Mouse (Mus musculus) intestine, postnatal 0 days (tissue): Measurements from ENCODE around the gene Echdc3. TPM values are rescaled to one million over a fixed set of nuclear protein-coding genes. Genes with fewer than 3 reads are reported as not detected.

Experiments used
- ATAC-seq: fragments of 200-750 bp; cut with Nextera tagmentation; 2 replicates; pipeline ENCODE4 v1.8.0; 2017; ENCODE audit warnings: mild to moderate bottlenecking, moderate TSS enrichment, moderate library complexity
- H3K27ac ChIP-seq: fragments of 300-500 bp; sonication (generic); 2 replicates; pipeline ENCODE4 v1.5.1; 2014; ENCODE audit warnings: mild to moderate bottlenecking, low read depth, low read length, moderate library complexity
- H3K27me3 ChIP-seq: fragments of 300-500 bp; sonication (generic); replicated peaks from 2 replicates; pipeline ENCODE4 v1.6.1; 2014; ENCODE audit warnings: low read length, mixed read lengths; ENCODE audit not compliant: control insufficient read depth, insufficient read depth
- H3K36me3 ChIP-seq: fragments of 300-500 bp; sonication (generic); 2 replicates; pipeline ENCODE4 v1.6.1; 2014; ENCODE audit warnings: mild to moderate bottlenecking, moderate library complexity; ENCODE audit not compliant: control insufficient read depth, insufficient read depth
- H3K4me1 ChIP-seq: fragments of 300-500 bp; sonication (generic); replicated peaks from 2 replicates; pipeline ENCODE4 v1.6.1; 2014; ENCODE audit warnings: antibody characterized with exemption, low read length, mixed read lengths; ENCODE audit not compliant: control insufficient read depth, insufficient read depth
- H3K4me2 ChIP-seq: fragments of 300-500 bp; sonication (generic); replicated peaks from 2 replicates; pipeline ENCODE4 v1.6.1; 2014; ENCODE audit warnings: low read depth, mild to moderate bottlenecking, moderate library complexity
- H3K4me3 ChIP-seq: fragments of 300-500 bp; sonication (generic); 2 replicates; pipeline ENCODE4 v1.5.1; 2014; ENCODE audit warnings: low read depth, low read length
- H3K9ac ChIP-seq: fragments of 300-500 bp; sonication (generic); 2 replicates; pipeline ENCODE4 v1.6.1; 2014; ENCODE audit warnings: mild to moderate bottlenecking, low read depth, low read length
- H3K9me3 ChIP-seq: fragments of 300-500 bp; sonication (generic); 2 replicates; pipeline ENCODE4 v1.6.1; 2016; ENCODE audit warnings: mixed run types; ENCODE audit not compliant: control insufficient read depth
- CTCF ChIP-seq: sonication (generic); IDR thresholded peaks from 2 replicates; pipeline ENCODE4 v1.5.1; 2016; ENCODE audit warnings: low read depth, mild to moderate bottlenecking, control low read depth, antibody characterized with exemption, moderate library complexity
- WGBS: fragments of 180-500 bp; shearing (Covaris S2); extraction: QIAGEN DNeasy Blood & Tissue Kit; methylation state at CpG from one replicate; pipeline ENCODE4 v1.1.7; 2014; 5-methylcytosine and 5-hydroxymethylcytosine counted together
- polyA plus RNA-seq: library from polyadenylated mRNA; unstranded; fragments of >200 nt; fragmentation: Nextera tagmentation; extraction: Ambion mirVana; gene quantifications from 2 replicates; pipeline ENCODE4 v1.2.1, GENCODE M21; 2015

The Echdc3 gene
- polyA plus RNA-seq, 1 experiment from 2014 or later = 3.1 TPM

GRCm38 (mm10) chr2:6165771-6166170 lies 47.1 kb downstream of the Echdc3 start:
- TF ChIP-seq CTCF = no peak
- peaks cover 6% of the 10 kb centered on the region; the same call in 1 of the 2 replicates for H3K4me1 ChIP-seq
- H3K9me3 ChIP-seq = no peaks in the 10 kb centered on the region
- no peaks in the 10 kb centered on the region for H3K36me3 ChIP-seq
- no peak for ATAC-seq
- H3K27me3 ChIP-seq = no peaks in the 10 kb centered on the region
- no peak overlapping the region for H3K9ac ChIP-seq
- WGBS = 54% methylated on average over 6 of the region's 6 CpGs
- H3K4me3 ChIP-seq = no peak overlapping the region
- no peak overlapping the region for H3K4me2 ChIP-seq
- no peak overlapping the region for H3K27ac ChIP-seq

DNA sequence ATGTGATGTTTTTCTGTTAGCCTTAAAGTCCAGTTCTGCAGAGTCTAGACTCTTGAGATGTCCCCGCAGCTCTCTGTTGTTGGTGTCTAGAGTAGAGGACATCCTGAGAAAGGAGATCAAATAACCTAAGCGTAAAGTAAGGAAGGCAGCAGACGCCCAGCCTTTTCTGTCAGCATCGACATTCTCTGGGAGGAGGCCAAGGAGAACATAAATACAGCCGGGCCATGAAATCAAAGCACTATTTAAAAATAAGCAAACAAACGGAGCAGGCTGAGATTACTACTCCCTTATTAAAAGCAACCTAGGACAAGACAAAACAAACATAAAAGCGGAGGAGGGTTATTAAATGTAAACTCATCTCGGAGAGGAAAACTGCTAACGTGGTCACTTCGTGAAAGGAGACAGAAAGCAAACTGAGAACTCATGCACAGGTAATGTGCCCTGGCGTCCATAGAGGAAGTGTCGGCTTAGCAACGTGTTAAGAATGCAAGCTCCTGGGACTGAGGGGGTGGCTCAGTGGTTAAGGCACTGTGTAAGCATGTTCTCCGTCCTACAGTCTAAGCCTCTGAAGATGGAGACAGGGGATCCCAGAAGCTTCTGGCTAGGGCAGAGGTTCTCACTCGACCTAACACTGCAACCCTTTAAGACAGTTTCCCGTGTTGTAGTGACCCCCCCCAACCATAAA lies 48.1 kb downstream of the Echdc3 start:
- no peak overlapping the region for H3K27ac ChIP-seq
- no peaks in the 10 kb centered on the region for H3K27me3 ChIP-seq
- H3K4me3 ChIP-seq = no peak overlapping the region
- H3K4me2 ChIP-seq = 0 out of 2 replicates have a peak overlapping the region, but pooled peaks have one; percentile 1
- H3K4me1 ChIP-seq = peaks cover 9% of the 10 kb centered on the region; the same call in 1 of the 2 replicates
- ATAC-seq = no peak
- 38% methylated on average over 16 of the region's 16 CpGs for WGBS
- H3K9ac ChIP-seq = no peak overlapping the region
- no peaks in the 10 kb centered on the region for H3K9me3 ChIP-seq
- TF ChIP-seq CTCF = no peak
- no peaks in the 10 kb centered on the region for H3K36me3 ChIP-seq

DNA sequence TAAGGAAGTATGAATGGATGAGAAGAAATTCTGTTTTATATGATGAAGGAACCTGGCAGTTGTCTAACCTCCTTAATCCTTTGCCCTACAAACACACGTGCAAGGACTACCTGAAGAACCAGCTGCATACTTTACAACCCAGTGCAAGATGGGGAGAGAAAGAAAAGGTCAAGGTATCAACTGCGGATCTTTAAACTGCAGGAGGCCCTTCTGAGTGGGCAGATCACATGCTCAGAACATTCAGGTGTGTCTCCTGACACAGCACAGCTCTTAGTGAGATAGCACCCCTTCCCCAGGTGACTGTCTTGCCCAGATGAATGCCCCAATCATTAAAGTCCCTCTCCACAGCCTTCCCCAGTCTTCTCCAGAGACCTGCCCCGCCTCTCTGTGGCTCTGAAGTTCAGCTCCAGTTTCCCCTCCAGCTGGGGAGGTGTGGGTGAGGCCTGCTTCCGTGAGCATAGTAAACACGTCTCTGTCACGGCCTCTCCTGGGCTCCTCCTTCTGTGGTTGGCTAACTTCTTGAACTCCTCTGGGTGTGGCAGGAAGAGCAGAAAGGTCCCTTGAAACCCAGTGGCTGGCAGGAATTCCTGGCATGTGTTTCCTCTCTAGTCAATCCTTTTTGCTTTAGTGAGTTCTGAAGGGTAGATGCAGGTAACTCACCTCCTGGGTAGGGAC lies 50.3 kb downstream of the Echdc3 start:
- H3K9ac ChIP-seq = no peak overlapping the region
- TF ChIP-seq CTCF = no peak
- no peak overlapping the region for H3K4me3 ChIP-seq
- peak; percentile 97 for ATAC-seq
- 0 out of 2 replicates have a peak overlapping the region, but pooled peaks have one; percentile 18 for H3K4me2 ChIP-seq
- no peaks in the 10 kb centered on the region for H3K9me3 ChIP-seq
- no peaks in the 10 kb centered on the region for H3K27me3 ChIP-seq
- peaks cover 9% of the 10 kb centered on the region; the same call in 1 of the 2 replicates for H3K4me1 ChIP-seq
- 22% methylated on average over 6 of the region's 6 CpGs for WGBS
- H3K27ac ChIP-seq = peak overlapping the region; percentile 68
- no peaks in the 10 kb centered on the region for H3K36me3 ChIP-seq

- no peak overlapping the region for H3K4me3 ChIP-seq
- ATAC-seq = no peak
- no peak overlapping the region for H3K4me2 ChIP-seq
- no peaks in the 10 kb centered on the region for H3K36me3 ChIP-seq
- H3K4me1 ChIP-seq = 0 out of 2 replicates have a peak, but pooled peaks cover 6% of the 10 kb centered on the region
- no peak overlapping the region for H3K27ac ChIP-seq
- no peak overlapping the region for H3K9ac ChIP-seq
- no peak for TF ChIP-seq CTCF
- WGBS = 13% methylated on average over 2 of the region's 2 CpGs
- H3K9me3 ChIP-seq = no peaks in the 10 kb centered on the region
- no peaks in the 10 kb centered on the region for H3K27me3 ChIP-seq
Observed at GRCm38 (mm10) chr2:6159735-6160134, 53.1 kb downstream of the Echdc3 start.

GRCm38 (mm10) chr2:6159219-6159618 lies 53.6 kb downstream of the Echdc3 start:
- H3K9me3 ChIP-seq = no peaks in the 10 kb centered on the region
- H3K27ac ChIP-seq = no peak overlapping the region
- no peak overlapping the region for H3K9ac ChIP-seq
- H3K4me2 ChIP-seq = no peak overlapping the region
- 82% methylated on average over 9 of the region's 9 CpGs for WGBS
- no peak for TF ChIP-seq CTCF
- no peak for ATAC-seq
- H3K36me3 ChIP-seq = no peaks in the 10 kb centered on the region
- no peak overlapping the region for H3K4me3 ChIP-seq
- H3K27me3 ChIP-seq = no peaks in the 10 kb centered on the region
- H3K4me1 ChIP-seq = 0 out of 2 replicates have a peak, but pooled peaks cover 6% of the 10 kb centered on the region

DNA sequence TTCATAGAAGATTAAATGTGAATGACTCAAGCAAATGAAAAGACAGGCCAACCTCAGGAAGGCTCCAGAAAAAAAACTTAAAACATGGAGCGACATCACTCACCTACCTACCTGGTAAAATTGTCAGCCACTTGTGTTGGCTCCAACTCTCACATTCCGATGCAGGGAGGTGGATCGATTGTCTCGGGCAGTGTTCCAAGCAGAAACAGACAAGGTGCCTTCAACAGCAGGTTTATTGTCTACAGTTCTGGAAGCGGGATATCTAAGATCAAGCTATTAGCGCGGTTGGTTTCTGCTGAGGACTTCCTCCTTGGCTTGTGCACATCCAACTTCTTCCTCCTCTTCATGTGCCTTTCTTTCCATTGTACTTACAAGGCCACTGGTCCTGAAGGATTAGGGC lies 55.2 kb downstream of the Echdc3 start:
- Histone ChIP-seq H3K4me1 (0 out of 2 replicates have a peak, but pooled peaks cover 6% of the 10 kb centered on the region), H3K27me3 (no peaks in the 10 kb centered on the region), H3K9me3 (no peaks in the 10 kb centered on the region), H3K4me2 (no peak overlapping the region), H3K27ac (no peak overlapping the region), H3K4me3 (no peak overlapping the region), H3K36me3 (no peaks in the 10 kb centered on the region), H3K9ac (no peak overlapping the region)
- 55% methylated on average over 7 of the region's 7 CpGs for WGBS
- ATAC-seq = no peak
- no peak for TF ChIP-seq CTCF
